Comparison of ENCODE assay signal across 8 mouse cellular contexts in the genomic region with DNA sequence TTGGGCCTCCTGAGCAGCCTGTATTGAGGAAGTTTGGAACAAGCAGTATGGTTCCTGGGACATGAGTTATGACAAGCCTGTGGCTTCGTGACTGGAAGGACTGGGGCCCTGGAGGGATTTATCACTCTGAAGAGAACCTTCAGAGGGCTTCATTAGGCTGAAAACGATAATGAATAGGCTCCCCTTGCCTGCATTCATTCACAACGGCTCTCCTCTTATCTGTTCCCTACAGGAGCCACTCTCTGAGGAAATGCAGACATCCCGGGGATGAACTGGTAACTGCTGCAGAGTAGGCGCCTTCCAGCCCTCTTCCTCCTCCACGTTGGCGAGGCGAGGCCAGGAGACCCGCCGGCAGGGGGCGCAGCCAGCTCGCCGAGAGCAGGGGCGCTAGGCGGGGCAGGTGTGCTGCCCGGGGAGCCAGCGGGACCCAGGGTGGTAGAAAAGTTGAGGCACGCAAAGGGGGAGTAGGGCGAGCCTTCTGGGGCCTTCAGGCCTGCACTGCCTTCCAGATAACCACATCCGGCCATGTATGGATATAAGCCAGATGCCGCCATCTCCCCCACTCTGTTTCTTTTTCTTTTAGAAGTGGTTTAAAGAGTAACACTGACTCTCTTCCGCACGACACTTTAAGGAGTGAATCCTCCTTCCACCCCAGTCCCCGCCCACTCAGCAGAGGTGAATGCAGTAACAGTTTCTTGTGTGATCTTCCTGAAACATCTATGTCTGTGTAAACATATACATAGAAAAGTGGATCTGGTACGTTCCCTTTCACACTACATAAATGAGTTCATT. TPM values are rescaled to one million over a fixed set of nuclear protein-coding genes. Genes with fewer than 3 reads are reported as not detected.
DNase-seq lines count a peak whose midpoint lies in the region; ATAC-seq and TF ChIP-seq lines count a peak whose summit lies in the region.

No protein-coding gene starts in this region.

- no peaks in the 10 kb centered on the region for H3K9me3 ChIP-seq in ES-E14 (ENCODE audit: control insufficient read depth, insufficient read depth, low read depth, low read length)
- no peaks in the 10 kb centered on the region for H3K9me3 ChIP-seq in forebrain, embryonic 16.5 days (ENCODE audit: control insufficient read depth, low read length)

- TF ChIP-seq CTCF in layer of hippocampus, adult 2 months (conservative IDR thresholded peaks at IDR 0.05), result peak; percentile 96

- H3K9ac ChIP-seq in ES-E14 (ENCODE audit: insufficient read depth, low read depth, low read length, poor library complexity, severe bottlenecking), result no peak overlapping the region
- H3K9ac ChIP-seq in forebrain, embryonic 16.5 days (replicated peaks; ENCODE audit: low read depth, low read length), result no peak overlapping the region

- H3K27ac ChIP-seq in ES-E14 (ENCODE audit: insufficient read depth, low read depth, low read length, poor library complexity, severe bottlenecking), result no peak overlapping the region
- H3K27ac ChIP-seq in forebrain, embryonic 16.5 days (ENCODE audit: low read length), result no peak overlapping the region
- no peak overlapping the region for H3K27ac ChIP-seq in layer of hippocampus, adult 2 months

- in situ Hi-C loops in ES-E14 (cut with MboI; ENCODE audit: low sequenced_read_pairs in 2 of 2, unreplicated experiment in 2 of 2), result loop anchor here in 1 of 2 experiments (10.0 kb wide), 1 partner anchor 517 kb away; no protein-coding TSS in a partner anchor

- H3K4me2 ChIP-seq in forebrain, embryonic 16.5 days (ENCODE audit: low read length), result peak overlapping the region; percentile 37

- peak; percentile 66 for ATAC-seq in forebrain, embryonic 16.5 days

- no peaks in the 10 kb centered on the region for H3K36me3 ChIP-seq in ES-E14 (ENCODE audit: control insufficient read depth, insufficient read depth, low read length, poor library complexity, severe bottlenecking)
- no peaks in the 10 kb centered on the region for H3K36me3 ChIP-seq in forebrain, embryonic 16.5 days (ENCODE audit: control insufficient read depth, insufficient read depth)

- peak; percentile 52 for DNase-seq in ES-E14 (ENCODE audit: low read depth, low spot score)
- peak; percentile 78 for DNase-seq in c-Kit-positive CD71-positive TER-119-negative erythroid progenitor cells, embryonic 14.5 days (ENCODE audit: low read depth)
- peak; percentile 82 to 85 for DNase-seq in heart, postnatal 36 days
- DNase-seq in layer of hippocampus, adult 2 months (ENCODE audit: low spot score in 2 of 2), result peak; percentile 69 to 86
- peak; percentile 85 for DNase-seq in lung, postnatal 10 days
- DNase-seq in retina, embryonic 14.5 days (ENCODE audit: low spot score), result peak; percentile 83
- peak; percentile 94 for DNase-seq in thymus, postnatal 25 days

- H3K4me1 ChIP-seq in ES-E14 (ENCODE audit: control insufficient read depth in 2 of 2, insufficient read depth in 2 of 2, low read length in 2 of 2, poor library complexity in 1 of 2), result no peaks in the 10 kb centered on the region
- H3K4me1 ChIP-seq in forebrain, embryonic 16.5 days (replicated peaks; ENCODE audit: control insufficient read depth, insufficient read depth, low read length), result peaks cover 23% of the 10 kb centered on the region

- H3K27me3 ChIP-seq in forebrain, embryonic 16.5 days (replicated peaks; ENCODE audit: control insufficient read depth, insufficient read depth, low read length), result peaks cover 2% of the 10 kb centered on the region; the same call in 1 of the 2 replicates

- no peak overlapping the region for H3K4me3 ChIP-seq in ES-E14 (ENCODE audit: insufficient read depth in 1 of 2, low read depth in 1 of 2, low read length in 2 of 2, poor library complexity in 1 of 2, severe bottlenecking in 1 of 2)
- H3K4me3 ChIP-seq in forebrain, embryonic 16.5 days (replicated peaks; ENCODE audit: low read length), result no peak overlapping the region
- H3K4me3 ChIP-seq in layer of hippocampus, adult 2 months, result peak overlapping the region; percentile 22; the same call in 1 of the 2 replicates

- intact Hi-C loops in heart, postnatal 36 days (cut with DNase I), result loop anchor here (2.0 to 10.0 kb wide), 4 partner anchors 167 to 960 kb away; a partner anchor contains a TSS

- WGBS in forebrain, embryonic 16.5 days, result 9% methylated on average over 25 of the region's 25 CpGs

TF ChIP-seq in ES-E14, 5 proteins besides CTCF, POLR2A, EP300 and RAD21:
- no peak for TF ChIP-seq CHD2 (IDR thresholded peaks at IDR 0.05; ENCODE audit: low read depth, low read length)
- TF ChIP-seq ZC3H11A (IDR thresholded peaks at IDR 0.05; ENCODE audit: borderline replicate concordance, low read depth, low read length), result no peak
- no peak for TF ChIP-seq HCFC1 (IDR thresholded peaks at IDR 0.05; ENCODE audit: borderline replicate concordance, insufficient read depth, low read length)
- TF ChIP-seq ZNF384 (IDR thresholded peaks at IDR 0.05; ENCODE audit: low read depth, low read length), result no peak
- no peak for TF ChIP-seq MAFK (IDR thresholded peaks at IDR 0.05; ENCODE audit: insufficient read depth, low read depth, low read length)

RNA-seq across cellular contexts. Expression of a gene that starts 14.9 kb away (rescaled TPM):
- total RNA-seq in ES-E14 (2012; rRNA removed), result 8.6 and 13.6 TPM in 2 replicates
- 21.2 and 34.2 TPM in 2 replicates for polyA plus RNA-seq in forebrain, embryonic 16.5 days (2015; fragmentation: Nextera tagmentation; extraction: Ambion mirVana)
- total RNA-seq in heart, postnatal 36 days (2021), result under 1 TPM; 0.22 to 1.00 TPM
- 1 to 10 TPM; 4.8 to 5.0 TPM for total RNA-seq in layer of hippocampus, adult 2 months (2021)
